Mouse (Mus musculus) monocyte, adult 5-6 weeks (primary cell): ENCODE measurements around the gene Clybl. TPM values are rescaled to one million over a fixed set of nuclear protein-coding genes. Genes with fewer than 3 reads are reported as not detected.

Experiments
- ATAC-seq: fragments of 153-309, 156-312 bp; replicated peaks from 2 replicates; pipeline ENCODE4 v1.8.0; 2017; ENCODE audit warnings: mild to moderate bottlenecking; ENCODE audit not compliant: low TSS enrichment, insufficient number of reproducible peaks, severe bottlenecking, poor library complexity, low FRiP score
- total RNA-seq: library from RNA; stranded (forward); fragments of 200-1000, 200-491, 200-594 nt; gene quantifications from 3 replicates; pipeline ENCODE4 v1.2.3, GENCODE M21; 2017

Gene Clybl
- total RNA-seq, 1 experiment from 2014 or later: 3.4 TPM

DNA sequence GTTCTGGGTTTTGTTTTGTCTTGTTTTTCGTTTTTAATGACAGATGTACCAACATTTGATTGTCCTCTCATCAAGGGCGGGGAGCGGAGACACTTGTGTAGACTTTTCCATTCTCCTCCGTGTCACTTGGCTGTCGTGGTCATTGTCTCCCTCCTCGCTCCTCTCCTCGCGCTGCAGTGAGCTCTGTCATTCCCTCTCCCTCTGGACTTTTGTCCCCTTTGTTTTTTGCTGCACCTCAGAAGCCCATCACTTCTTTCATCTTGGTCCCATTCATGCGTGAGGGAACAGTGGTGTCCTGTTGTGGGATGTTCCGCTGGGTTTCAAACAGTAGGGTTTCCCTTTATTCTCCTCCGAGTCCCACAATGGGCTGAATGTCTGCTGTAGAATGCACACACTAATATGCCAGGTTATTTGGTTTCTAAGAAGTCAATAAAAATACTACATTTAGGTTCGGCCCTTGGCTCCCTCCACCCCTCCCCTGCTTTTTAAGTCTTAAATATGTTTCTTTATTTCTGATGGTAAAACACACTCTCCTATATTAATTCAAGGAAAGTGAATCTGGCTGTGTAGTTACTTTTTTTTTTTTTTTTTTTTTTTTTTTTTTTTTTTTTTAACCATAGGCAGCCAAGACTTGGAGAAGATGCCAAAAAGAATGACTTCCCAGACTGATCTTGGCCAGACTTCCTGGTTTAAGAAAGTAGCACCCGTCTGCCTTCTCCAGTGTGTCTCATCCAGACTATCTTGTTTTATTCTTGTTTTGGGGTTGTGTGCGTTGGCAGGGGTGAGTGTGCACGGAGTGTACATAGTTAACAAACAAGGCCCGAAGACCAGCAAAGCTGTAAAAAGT, 98.2 kb downstream of the Clybl start:
- ATAC-seq: no peak

DNA sequence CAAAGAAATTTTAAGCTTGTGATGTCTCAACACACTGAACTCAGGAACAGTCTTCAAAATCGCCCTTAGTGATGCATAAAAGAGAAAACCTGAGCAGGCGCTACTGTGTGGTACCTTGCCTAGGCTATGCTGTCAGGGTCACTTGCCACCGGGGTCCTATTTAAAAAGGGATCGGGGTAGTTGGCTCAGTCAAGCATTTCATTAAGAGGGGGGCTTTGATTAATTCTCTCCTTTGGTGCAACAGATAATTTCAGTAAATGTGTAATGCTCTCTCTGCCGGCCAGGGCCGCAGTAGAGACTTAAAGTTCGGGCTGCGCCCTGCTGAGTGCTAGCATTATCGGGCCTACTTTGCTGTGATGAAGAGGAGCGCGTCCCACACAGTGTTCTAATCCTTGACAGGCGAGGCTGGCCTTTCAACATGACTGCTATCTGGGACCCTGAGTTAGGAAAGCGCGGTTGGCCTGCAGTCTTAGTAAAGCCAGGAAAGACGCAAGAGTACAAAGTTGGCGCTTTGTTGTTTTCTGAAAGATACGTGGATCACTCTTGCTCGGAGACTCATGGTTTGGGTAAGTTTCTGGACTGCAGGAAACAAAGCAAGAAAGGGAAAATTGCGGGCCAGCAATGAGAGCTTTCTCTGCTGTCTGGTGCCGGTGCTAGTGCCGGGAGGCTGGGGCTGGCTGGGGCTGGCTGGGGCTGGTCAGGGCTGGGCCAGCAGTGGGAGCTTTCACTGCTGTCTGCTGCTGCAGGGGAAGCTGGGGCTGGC, 99.0 kb downstream of the Clybl start:
- ATAC-seq: no peak

DNA sequence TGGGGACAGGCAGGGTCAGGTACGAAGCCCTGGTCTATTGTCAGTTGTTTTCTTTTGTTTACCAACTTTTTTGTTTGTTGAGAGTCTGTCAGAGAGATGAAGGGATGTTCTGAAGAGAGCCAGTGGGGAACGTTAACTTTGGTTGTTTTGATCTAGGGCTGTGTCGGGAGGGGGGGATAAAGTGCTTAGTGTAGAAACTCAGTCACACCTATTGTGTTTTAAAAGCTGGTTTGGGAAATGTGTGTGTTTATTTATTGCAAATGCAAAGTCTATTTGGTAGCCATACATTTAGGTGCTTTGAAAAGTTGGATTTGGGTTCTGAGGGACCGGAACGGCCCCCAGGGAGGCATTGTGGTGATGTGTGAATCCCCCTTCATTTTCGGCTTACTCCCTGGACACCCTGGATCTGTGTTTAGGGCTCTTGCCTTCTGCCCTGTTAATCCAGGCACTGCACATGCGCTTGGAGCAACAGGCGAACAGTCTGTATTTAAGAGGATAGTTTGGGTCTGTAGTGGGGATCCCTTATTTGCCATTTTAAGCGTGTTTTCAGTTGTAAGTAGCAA, 99.6 kb downstream of the Clybl start:
- no peak for ATAC-seq

DNA sequence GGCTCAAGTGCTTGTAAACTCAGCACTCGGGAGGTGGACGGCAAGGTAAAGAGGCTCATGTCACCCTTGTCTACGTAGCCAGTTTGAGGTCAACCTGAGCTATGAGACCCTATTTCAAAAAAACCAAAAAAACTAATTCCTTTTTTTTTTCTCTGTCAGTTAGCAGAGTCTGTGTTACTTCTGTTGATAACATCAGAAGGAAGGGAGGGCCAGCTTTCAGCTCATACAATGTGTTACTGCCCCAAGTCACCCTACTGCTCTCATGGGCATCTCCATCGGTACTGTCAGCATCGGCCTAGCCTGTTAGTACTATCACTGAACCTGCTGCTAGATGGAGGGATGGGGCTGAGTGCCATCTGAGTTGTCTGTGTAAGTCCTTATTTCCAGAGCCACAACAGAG, 102.5 kb downstream of the Clybl start:
- ATAC-seq: no peak

DNA sequence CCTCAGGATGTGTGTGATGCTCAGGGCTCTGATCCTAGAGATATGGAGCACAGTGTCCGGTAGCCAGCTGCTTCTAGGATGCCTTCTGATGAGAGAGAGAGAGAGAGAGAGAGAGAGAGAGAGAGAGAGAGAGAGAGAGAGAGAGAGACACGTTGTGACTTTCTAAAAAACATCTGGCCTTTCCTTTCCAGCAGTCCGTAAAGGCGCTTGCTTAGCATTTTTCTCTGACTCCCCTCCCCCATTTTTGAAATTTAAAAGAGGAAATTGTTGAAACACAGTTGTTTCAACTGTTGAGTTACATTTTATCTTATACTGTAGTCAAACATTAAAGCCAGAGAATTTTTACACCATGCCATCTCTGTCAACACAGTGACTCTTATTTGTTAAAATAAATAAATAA, 114.9 kb downstream of the Clybl start:
- ATAC-seq: no peak

DNA sequence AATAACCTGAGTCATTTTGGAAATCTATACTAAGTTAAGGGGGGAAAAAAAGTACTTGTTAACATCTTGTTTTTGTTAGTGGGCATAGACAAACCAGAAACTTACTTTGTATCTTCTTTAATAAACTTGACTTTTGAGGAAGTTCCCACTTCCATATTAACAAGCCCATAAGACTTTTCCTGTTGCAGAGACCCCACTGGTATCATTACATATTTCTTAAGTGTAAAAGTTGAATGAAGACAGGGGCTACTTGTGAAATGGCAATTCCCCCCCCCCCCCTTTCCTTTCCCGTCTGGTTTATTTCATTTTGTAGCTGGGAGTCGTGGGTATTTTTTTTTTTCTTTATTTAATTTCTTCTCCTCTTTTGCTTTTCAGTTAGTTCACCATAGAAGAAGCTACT, 115.4 kb downstream of the Clybl start:
- no peak for ATAC-seq

DNA sequence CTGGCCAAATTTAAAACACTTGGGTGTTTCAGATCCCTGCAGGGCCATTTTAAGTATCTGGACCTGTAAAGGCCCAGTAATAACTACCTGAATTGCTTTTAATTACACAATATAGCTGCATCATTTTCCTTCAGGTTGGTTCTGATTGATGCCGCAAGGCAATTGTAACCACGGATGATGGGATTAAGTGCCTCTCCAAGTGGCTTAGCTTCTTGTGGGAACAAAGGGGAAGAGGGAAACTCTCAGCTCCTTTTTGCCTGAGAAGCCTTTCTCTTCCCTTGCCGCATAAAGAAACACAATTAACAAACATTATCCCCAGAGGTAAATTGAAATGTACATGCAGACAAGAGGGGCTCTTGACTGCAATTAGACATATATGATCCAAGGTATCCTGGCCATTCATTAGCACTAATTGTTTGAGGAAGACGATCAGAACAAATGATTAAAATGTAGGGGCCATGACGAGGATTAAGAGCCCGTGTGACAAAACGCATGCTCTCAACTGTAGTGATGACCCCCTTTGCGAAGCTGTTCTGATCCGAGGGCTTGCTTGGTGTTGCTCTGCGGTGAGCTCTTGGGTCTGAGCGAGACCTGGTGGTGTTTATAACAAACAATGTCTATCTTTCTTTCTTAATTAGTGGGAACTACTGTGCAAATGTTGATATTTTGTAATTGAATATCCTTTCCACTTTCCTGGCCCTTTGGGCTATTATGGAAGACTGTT, 116.0 kb downstream of the Clybl start:
- ATAC-seq: no peak

DNA sequence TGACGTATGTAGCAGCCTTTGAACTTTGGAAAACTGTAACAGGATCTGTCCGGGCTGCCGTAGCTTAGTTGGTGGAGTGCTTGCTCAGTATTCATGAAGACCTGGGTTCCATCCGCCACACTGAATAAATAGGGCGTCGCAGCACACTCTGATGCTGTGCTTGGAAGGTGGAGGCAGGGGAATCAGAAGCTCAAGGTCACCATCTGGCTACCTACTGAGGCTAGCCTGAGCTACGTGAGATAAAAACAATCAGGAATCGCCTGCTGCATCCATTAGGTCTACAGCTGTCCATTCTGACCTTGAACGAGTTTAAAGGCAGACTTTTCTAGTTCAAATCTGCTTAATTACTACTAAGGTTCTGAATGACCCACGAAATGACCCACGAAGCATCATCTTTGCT, 118.8 kb downstream of the Clybl start:
- no peak for ATAC-seq

DNA sequence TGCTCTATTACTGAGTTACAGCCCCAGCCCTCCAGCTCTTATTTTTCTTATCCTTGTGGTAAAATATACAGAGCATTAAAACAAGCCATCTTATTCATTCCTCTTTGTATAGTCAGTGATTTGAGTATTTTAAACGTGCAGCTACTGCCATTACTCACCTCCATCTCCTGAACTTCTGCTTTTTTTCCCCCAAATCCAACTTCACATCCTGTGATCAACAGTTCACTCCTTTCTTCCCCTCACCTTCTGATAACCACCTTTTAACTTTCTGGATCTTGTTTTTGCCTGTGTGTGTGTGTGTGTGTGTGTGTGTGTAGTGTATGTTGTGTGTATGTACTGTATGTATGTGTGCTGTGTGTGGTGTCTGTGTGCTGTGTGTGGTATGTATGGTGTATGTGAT, 122.3 kb downstream of the Clybl start:
- ATAC-seq: no peak

DNA sequence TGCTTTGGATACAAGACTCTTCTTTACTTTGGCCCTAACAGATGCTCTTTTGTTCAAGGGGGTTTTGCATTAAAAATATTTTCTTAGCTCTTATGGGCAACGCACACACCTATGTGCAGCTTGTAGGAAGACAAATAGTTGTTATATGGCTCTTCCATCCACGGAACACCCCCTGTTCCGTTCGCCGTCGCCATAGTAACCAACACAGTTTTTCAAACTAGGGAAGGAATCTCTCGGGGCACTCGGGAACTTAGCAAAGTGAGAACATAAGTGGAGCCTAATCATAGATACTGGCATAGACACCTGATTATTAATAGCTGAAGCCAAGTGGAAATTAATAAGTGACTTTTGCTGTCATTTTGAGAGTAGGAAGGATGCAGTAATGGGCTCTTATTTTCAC, 123.6 kb downstream of the Clybl start:
- ATAC-seq: no peak

DNA sequence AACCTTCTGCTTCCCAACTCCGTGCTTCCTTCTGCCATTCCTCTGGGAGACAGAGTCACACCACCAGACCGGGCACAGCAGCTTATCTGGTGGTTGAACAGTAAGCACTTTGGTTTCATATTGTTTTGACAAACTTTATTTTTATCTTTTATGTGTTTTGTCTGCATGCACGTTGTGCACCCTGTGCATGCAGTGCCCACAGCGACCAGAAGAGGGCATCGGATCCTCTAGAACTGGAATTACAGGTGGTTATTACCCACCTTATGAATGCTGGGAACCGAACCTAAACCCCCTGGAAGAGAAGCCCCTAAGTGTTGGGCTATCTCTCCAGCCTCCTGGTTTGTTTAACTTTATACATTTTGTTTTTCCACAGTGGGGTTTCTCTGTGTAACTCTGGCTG, 130.9 kb downstream of the Clybl start:
- ATAC-seq: no peak

DNA sequence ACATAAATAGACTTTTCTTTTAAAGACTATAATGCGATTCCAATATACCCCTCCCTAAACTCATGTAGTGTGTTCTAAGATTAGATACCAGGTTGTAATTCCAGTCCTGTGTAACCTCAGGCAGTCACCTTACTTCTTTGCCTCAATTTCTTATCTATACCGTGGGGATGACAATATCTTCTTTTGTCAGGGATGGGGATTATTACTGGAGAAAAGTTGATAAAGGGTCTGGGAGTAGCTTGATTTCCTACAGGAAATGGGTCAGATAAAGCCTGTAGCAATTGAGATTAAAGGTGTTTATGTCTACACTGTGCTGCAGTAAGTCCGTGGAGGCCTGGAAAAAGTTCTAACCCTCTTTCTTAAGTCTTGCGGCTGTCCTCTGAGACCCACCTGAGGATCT, 131.8 kb downstream of the Clybl start:
- ATAC-seq: no peak

DNA sequence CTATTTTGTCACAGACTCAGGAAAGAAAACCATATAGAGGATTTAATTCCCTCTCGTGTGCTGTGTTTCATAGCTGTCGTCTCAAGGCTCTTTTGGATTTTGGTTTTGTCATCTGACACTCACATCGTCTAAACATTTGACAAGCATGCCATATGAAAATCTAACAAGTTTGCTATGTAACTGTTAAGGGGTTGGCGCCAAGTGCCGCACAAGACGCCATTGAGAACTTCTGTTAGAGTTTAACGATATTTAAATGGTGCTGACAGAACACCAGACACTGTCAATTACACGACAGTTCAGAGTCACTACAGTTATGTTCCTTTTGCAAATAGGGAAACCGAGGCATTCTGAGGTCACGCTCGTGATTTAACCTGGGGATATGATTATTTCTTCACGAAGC, 134.2 kb downstream of the Clybl start:
- ATAC-seq: no peak

DNA sequence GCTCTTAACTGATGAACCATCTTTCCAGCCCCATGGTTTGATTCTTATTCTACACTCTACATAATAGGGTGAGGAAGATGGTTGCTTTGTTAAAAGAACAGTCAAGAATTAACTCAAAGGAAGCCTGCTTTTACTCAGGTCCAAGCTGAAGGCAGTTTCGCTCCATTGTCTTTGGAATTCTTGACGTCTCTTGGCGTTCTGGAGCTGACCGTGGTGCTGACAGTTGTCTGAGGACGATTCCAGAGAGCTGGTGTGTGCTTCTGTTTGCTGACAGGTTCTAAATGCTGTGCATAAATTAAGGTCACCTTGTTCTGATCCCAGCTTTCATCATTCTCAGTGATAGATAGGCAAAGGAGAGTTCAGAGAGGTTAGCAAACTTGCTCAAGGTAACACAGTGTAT, 140.6 kb downstream of the Clybl start:
- ATAC-seq: no peak

DNA sequence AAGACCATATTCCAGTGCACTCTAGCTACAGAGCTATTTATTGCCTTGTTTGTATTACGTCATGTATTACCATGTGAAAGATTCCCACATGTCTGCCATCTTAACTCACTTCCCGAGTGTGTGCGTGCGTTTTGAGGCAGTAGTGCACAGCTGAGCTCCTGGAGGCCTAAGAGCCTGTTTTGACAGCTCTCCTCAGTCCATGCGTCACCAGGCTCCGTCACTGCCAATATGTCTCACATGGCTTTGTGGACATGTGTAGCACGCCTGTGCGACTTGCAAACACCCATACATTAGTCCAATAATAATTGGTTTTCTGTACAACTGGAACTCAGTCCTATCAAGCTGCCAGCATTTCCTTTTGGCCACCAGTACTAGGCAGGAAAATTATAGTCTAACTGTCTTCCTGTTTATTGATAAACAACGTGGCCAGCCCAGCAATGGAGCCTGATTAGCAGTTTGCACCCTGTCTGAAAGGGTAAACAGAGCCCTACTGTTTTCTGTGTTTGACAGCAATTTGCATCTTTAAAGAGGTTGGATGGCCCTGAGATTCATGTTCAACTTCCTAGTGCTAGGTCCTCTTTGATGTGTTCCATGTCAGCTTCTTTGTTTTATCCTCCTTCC, 142.4 kb downstream of the Clybl start:
- no peak for ATAC-seq

DNA sequence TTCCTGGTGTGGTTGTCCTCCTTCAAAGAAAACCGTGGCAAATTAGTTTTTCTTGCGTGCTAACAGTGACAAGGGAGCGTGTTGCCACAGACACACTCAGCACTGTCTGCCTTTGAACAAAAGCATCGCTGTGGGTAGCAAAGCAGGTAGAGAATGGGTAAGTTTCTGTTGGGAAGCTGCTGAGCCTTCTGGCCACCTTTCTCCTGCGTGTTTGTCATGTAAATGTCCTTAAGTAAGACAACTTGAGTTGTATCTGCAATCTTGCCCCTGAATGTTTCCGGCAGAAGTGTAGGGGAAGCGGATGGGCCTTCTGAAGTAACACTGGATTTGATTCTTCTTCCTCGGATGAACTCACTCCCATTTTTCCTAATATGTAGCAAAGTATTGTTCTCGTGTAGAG, 148.6 kb downstream of the Clybl start:
- no peak for ATAC-seq

DNA sequence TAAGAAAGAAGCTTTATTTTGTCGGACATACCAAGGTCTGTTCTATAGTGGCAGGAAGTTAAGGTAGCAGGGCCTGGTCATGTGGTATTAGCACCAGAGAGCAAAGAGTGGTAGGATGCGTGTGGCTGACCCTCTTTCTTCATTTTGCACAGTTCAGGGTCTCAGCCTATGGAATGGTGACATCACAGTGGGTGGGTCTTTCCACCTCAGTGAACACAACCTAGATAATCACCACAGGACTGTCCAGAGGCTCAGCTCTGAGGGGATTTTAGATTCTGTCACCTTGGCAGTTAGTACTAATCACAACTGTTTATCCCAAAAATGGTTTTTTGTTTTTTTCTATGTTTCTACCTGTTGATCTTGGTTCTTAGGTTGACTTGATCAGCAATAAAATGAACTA, 149.2 kb downstream of the Clybl start:
- no peak for ATAC-seq

DNA sequence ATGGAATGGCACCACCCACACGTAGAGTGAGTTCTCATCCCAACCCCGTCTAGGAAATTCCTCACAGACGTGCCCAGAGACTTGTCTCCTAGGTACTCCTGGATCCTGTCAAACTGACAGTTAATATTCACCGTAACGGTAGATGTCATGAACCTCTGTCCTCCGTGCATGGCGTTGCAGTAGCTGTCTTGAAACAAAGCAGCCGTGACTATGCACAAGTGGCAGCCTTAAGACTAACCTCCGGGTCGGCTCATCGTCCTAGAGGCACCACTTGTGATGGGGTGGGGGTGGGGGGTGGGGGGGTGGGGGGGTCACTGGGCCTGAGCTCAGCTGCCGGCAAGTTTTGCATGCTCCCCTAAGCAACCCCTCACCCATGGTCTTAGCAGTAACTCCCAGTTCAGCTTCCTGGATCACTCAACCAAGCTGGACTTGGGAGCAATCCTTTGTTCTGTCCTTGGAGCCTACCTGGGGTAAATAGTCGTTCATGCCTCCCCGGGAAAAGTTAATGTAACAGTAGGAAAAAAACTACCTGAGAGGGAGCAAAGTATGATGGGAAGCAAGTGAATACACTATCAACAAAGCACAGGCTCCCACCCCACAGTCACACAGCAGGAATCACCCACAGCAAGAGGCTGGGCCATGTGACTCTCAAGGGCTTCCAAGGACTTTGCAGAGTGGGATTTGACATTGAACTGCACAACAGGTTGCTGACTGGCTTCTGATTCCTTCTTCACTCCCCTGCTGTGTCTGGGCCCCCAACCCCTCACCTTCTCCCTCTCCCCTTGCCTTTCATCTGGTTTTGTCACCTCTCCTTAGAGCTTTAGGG, 150.3 kb downstream of the Clybl start:
- ATAC-seq: no peak
